Mouse (Mus musculus): ENCODE measurements around the gene Nkain4.

The Nkain4 gene

GRCm38 (mm10) chr2:180954061-180955047 is at the start of gene Nkain4:
Gene Nkain4, minus strand, starts transcription at chr2:180954699.
- no peak for DNase-seq (ENCODE audit: low spot score in 2 of 2)

DNA sequence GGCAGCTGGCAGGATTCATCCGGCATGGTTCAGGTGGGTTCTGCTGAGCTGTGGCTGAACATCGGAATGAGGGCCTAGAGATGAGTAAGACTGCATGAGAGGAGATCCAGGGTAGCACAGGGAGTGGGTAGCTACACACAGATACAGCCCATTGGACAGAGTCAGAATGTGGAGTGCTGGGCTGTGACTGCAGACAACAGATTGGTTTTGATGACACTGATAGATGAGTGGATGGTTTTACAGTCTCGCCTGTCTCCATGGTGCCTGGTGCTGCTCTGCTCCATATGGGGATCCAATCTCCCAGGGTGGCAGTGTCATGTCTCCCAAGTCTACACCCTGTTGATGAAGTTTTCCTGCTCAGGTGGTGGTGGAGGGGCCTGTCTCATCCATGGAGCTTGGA is 42.4 kb upstream of the Nkain4 start:
- DNase-seq (ENCODE audit: low spot score in 2 of 2) = no peak

DNA sequence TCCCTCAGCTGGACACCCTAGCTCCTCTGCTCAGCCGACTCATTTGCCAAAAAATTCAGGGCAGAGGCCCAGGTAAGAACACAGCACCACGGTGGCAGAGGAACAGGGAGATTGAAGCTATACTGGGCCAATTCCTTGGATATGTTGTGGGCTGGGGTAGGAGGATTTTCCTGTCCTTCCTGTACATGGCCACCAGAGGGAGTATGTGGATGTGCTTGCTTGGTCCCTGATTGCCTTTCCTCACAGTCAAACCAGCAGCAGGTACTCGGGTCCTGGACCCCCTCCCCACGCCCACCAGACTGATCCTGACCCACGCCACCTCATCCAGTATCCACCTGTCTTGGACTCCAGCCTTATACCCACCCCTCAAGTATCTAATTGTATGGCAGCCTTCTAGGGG is 41.9 kb upstream of the Nkain4 start:
- DNase-seq (ENCODE audit: low spot score in 2 of 2) = peak in 1 of 2 experiments; percentile 33

DNA sequence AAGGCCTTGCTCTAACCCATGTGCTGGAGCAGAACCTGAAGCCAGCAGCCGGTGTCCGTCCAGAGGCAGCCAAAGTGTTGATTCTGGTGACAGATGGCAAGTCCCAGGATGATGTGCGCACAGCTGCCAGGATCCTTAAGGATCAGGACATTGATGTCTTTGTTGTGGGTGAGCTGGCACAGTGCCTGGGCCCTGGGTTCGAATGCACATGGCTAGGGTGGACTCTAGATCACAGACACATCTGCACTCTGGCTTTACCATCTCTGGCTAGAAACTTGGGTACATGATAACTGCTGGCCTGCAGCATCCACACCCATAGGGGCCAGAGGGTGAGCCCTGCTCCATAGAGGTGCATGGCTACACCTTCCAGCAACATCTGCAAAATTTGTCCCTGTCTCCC is 41.0 kb upstream of the Nkain4 start:
- no peak for DNase-seq (ENCODE audit: low spot score in 2 of 2)

GRCm38 (mm10) chr2:180994360-180994759 is 39.9 kb upstream of the Nkain4 start:
- no peak for DNase-seq (ENCODE audit: low spot score in 2 of 2)

- no peak for DNase-seq (ENCODE audit: low spot score in 2 of 2)
Measured at GRCm38 (mm10) chr2:180990347-180990746, 35.8 kb upstream of the Nkain4 start.

DNA sequence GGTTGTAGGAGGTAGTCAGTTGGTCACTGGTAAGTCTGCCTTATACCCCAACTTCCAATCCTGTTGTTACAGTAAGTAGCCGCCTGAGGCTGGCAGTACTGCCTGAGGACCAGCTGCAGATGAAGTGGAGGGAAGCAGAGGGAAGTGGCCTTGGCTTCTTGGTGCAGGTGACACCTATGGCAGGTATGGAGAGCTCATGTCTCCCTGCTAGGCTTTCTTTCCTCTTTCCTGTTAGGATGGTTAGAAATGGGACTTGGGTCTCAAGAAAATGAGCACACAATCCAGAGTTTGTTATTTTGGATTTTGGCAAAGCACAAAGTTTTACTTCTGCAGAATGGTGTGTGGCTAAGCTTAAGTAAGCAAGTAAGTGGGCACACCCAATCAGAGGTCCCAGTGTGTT is 34.4 kb upstream of the Nkain4 start:
- DNase-seq (ENCODE audit: low spot score in 2 of 2) = no peak

DNA sequence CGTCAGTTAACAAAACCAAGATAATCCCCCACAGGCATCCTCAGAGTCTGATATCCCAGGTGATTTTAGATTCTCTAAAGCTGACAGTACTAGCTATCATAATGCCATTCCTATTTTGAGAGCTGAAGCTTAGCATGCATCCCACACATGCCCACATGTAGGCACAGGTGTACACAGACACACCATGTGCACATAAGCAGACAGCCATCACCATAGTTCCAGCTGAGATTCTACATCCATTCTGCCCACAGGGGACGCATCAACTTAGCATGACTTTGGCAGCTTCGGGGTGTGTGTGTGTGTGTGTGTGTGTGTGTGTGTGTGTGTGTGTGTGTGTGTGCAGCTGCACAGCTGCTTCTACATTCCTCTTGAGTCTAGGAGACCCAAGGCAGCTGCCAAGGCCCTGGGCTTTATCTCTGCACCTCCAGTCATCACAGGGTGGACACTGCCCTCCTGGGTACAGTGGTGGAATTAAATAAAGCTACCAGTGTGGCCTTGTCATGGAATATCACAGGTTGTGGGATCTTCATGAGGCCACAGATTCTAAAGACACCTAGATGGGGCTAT is 33.9 kb upstream of the Nkain4 start:
- no peak for DNase-seq (ENCODE audit: low spot score in 2 of 2)

GRCm38 (mm10) chr2:180987432-180988030 is 33.0 kb upstream of the Nkain4 start:
- DNase-seq (ENCODE audit: low spot score in 2 of 2) = no peak

DNA sequence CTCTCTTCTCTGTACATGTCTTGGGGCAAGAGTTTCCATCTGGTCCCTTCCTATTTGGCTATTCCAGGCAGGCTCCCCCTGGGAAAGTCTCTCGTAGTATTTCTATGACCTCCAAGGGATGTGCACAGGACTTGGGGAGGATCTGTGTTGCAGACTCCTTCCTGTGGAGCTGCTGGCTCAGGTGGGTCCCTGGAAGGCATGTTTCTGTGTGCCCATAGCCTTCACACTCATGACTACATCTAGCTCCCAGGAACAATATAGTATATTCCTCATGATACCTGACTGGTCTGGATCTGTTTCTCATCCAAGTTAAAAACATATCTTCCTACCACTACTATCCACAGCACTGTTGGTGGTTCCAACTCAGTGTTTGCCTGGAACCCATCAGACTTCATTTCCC is 32.5 kb upstream of the Nkain4 start:
- DNase-seq (ENCODE audit: low spot score in 2 of 2) = no peak

GRCm38 (mm10) chr2:180986449-180986848 is 31.9 kb upstream of the Nkain4 start, which contains the start of gene Col20a1:
Gene Col20a1, plus strand, starts transcription at chr2:180986535.
- no peak for DNase-seq (ENCODE audit: low spot score in 2 of 2)

DNA sequence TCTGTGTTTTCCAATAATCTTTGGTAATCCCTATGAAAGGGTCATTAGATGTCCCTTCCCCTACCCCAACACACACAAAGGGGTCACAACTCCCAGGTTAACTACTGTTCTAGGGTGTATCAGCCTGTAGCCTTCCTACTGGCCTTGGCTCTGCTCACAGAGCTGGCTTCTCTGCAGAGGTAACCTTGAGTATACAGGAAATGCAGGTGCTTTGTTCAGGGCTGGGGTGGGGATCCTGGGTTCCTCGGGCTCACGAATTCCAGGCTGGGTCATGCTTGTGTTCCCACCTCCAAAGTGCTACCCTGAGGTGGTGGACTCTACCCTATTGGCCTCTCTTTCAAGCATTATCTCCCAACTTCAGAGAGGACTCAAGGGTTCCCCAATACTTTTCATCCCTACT is 31.1 kb upstream of the Nkain4 start:
- DNase-seq (ENCODE audit: low spot score in 2 of 2) = no peak

DNA sequence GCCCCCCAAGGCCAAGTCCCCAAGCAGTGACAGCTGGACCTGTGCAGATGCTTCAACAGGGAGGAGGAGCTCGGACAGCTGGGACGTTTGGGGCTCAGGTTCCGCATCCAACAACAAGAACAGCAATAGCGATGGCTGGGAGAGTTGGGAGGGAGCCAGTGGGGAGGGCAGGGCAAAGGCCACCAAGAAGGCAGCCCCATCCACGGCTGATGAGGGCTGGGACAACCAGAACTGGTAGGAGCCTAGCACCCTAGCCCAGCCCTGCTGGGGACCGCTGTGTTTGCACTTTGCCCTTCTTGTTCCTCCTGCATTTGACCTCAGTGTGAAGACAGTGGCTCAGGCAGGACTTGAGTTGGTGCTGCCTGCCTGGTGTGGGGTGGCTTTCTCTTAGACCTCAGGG is 26.6 kb upstream of the Nkain4 start:
- DNase-seq (ENCODE audit: low spot score in 2 of 2) = no peak

DNA sequence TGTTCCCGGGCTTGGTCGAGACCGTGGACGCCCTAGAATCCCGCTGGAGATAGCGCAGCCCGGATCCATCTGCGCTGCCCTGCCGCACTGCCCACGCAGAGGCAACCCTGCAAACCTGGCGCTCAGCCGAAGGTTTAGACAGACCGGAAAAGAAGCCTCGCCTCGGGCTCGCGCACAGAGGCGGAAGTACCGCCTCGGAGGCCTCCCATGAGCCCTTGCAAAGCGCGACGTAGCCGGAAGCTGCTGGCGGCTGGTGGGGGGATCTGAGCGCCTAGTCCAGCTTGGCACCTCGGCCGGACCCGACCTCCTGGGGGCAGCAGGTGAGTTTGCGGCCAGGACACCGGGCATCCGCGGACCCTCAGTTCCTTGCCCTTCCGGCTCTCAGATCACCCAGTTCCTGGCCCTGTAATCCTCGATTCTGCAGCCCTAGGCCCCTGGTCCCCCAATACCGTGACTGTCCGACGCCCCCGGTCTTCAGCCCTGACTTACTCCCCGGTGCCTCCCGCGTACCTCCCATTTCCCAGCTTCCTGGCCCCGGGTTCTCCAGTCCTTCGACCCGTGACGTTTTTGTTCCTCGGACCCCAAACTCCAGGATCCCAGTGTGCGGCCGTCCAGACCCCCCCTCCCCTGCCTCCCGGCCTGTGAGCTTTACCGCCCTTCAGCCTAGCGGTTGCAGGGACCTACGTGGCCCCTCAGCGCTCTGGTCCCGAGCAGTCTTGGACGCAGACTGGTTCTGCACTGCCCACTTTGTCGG is 12.7 kb upstream of the Nkain4 start, which contains the start of gene Arfgap1:
Gene Arfgap1 (plus strand): TSS at position 216 of the 754 bp plus-strand sequence.
- peak; percentile 79 to 90 for DNase-seq (ENCODE audit: low spot score in 2 of 2)

DNA sequence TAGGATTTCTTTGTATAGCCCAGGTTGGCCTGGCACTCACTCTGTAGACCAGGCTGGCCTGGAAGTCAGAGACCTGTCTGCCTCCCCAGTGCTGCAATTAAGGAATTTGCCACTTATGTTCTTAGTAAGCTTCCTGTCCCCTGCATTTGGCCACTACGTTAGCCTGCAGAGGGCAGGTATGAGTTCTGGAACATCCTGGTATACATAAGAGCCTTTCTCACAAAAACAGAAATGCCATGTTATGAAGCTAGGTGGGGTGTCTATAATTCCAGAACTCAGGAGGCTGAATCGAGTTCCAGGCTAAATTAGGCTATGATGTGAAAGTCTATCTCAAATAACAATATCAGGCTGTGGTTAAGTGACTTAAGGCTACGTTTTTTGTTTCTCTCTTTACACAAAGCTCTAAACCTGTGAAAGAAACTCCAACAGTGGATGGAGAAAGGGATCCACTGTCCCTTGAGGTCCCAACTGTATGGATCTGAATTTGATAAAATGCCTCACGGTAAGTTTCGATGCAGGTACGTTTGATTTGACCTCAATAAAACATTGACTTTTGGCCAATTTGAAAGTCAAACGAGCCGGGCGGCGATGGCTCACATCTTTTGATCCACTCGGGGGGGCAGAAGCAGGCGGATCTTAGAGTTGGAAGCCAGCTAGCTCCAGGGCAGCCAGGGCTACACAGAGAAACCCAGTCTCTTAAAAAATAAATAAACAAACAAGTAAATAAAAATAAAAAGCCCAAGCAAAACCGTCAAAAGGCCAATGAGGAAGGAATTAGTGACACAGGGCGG is 11.8 kb upstream of the Nkain4 start:
- peak in 1 of 2 experiments; percentile 34 for DNase-seq (ENCODE audit: low spot score in 2 of 2)

- DNase-seq (ENCODE audit: low spot score in 2 of 2) = peak; percentile 51 to 78
Measured at GRCm38 (mm10) chr2:180963956-180964355, 9.5 kb upstream of the Nkain4 start.

- no peak for DNase-seq (ENCODE audit: low spot score in 2 of 2)
Measured at GRCm38 (mm10) chr2:180962616-180963308, 8.3 kb upstream of the Nkain4 start.

- DNase-seq (ENCODE audit: low spot score in 2 of 2) = no peak
Measured at GRCm38 (mm10) chr2:180960187-180960586, 5.7 kb upstream of the Nkain4 start.

DNA sequence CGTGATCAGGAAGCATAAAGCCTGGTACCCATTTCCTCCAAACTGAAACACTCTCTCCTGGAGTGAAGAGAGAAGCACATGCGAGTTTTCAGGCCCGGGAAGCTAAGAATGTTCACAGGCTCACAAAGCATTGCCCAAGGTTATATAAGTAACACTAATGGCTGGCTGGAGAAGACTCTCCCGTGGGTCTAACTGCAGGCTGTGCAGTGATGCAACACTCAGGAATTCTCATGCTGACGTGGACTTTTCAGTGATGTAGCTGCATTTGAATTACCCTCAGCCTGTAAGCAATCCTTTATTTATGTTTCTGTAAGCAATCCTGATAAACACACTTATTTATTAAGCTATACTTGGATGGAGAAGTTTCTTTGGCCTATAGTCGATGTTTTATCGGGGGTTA is 5.1 kb upstream of the Nkain4 start:
- DNase-seq (ENCODE audit: low spot score in 2 of 2) = no peak

GRCm38 (mm10) chr2:180953638-180954037 is 861 bp downstream of the Nkain4 start:
- DNase-seq (ENCODE audit: low spot score in 2 of 2) = no peak
